Mouse (Mus musculus) ES-Bruce4 (cell line): ENCODE measurements around the gene Gm45837.

Experiments
- CTCF ChIP-seq: IDR thresholded peaks from one replicate; pipeline ENCODE4 v1.8.1; 2011; ENCODE audit warnings: low read depth, low read length
- POLR2A ChIP-seq: IDR thresholded peaks from one replicate; pipeline ENCODE4 v1.8.1; 2011; ENCODE audit warnings: low read length; ENCODE audit not compliant: insufficient read depth

DNA sequence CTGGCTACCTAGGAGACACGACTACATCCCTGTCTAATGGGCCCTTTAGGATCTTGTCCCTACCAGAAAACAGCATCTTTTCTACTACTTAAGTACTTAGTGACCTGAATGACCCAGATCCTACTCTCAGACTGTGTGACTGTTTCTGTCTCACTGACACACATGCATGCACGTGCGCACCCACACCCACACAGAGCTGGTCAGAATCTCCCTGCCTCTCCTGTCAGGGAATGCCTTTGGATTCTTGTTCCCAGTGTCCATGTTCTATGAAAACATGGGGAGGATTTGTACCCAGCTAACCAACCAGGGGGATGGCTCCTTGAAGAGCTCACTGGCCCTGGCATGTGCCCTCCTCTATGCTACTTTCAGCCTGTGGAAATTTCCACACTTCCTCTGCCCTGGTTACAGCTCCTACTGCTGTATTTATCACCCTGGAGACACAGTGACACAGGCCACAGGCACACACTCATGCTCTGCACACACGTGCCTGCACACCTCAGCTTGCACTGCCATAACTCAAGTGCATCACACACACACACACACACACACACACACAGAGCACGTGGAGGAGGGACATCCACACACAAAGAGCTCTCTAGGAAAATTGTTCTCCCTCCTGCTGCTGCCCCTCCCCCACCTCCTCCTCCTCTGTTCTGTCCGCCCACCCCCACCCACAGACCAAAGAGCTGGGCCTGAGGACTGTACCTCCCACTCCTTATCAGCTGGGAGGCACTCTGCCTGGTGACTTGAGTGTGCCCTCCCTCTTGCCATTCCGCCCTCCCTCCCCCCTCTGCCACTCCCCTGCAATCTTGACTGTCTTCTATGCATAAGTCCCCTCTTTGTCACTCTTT lies 4.2 kb downstream of the Gm45837 start:
- TF ChIP-seq POLR2A (no peak), CTCF (no peak)
